Mouse (Mus musculus) skeletal muscle tissue, adult 2 months (tissue): Measurements from ENCODE around the gene Lrrc34.

ENCODE experiments used
- DNase-seq: peaks from one replicate; pipeline ENCODE4 v3.0.0-alpha.2; 2012; ENCODE audit warnings: low read depth, low spot score

Gene Lrrc34

DNA sequence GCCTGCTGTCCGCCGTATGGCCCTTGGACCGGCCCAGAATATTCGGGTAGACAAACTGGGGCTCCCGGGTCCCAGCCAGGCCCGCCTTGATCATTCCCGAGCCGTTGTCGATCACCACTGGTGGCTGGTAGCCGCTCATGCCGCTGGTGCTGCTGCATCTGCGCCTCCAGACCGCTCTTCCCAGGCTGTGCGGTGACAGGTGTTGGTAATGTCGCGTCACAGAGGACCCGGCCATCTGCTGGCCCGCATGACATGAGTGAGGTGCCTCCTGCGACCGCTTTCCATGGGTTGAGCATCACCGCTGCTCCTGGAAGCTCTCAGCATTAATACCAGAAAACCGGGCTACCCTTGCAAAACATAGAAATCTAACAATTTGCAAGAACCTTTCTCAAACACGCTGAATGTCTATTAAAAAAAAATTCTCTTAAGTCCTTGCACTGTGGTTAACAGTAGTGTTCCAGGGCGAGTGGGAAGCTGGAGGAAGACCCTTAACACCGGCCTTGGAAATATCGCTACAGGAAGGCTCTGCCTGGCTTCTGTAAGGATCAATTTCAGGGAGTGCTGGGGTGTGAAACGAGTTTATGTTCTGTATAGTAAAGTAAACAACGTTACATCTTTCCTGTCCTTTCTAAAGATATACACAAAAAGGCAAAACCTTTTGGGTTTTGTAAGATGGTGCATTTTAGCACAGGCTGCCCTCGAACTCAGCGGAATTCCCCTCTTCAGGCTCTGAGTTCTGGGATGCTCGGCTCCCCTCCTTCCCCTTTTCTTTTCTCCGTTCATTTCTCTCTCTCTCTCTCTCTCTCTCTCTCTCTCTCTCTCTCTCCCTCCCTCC, 47.7 kb downstream of the Lrrc34 start, which contains the start of gene Actrt3:
Gene Actrt3 (minus strand): TSS at position 229 of the 835 bp plus-strand sequence.
- no peak for DNase-seq

- no peak for DNase-seq
Observed at GRCm38 (mm10) chr3:30597271-30597670, 50.4 kb downstream of the Lrrc34 start.

- DNase-seq, result peak; percentile 25
Observed at GRCm38 (mm10) chr3:30595111-30595832, 52.4 kb downstream of the Lrrc34 start.

GRCm38 (mm10) chr3:30593719-30594485, 53.8 kb downstream of the Lrrc34 start:
- DNase-seq, result no peak

DNA sequence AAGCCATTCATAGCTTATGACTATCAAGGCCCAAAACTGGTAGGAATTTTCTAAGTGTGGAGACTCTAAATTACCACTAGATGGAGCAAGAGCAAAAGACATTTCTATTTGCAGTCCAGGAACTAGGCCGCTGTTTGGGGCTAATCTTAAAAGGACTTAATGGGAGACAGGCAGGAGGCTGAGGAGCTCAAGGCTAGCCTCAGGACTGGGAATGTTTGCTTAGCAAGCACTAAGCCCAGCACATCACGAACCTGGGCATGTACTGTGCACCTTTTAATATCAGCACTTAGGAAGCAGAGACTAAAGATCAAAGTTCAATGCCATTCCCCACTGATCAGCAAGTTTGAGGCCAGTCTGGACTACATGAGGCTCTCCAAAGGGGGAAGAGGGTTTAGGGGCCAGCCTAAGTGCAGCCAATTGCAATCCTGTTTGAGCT, 55.2 kb downstream of the Lrrc34 start:
- peak; percentile 64 for DNase-seq

GRCm38 (mm10) chr3:30588865-30589264, 58.8 kb downstream of the Lrrc34 start:
- no peak for DNase-seq
